Mouse (Mus musculus): ENCODE measurements around the gene Mrpl28. TPM values are rescaled to one million over a fixed set of nuclear protein-coding genes. Genes with fewer than 3 reads are reported as not detected.

Gene Mrpl28
- polyA plus RNA-seq, 1 experiment = 145 TPM

GRCm38 (mm10) chr17:26115205-26115898 is 7.9 kb upstream of the Mrpl28 start:
- TF ChIP-seq USF1 (IDR thresholded peaks at IDR 0.05; ENCODE audit: low read depth) = no peak
- TF ChIP-seq REST (IDR thresholded peaks at IDR 0.05; ENCODE audit: insufficient read depth, insufficient read length) = no peak
- no peak for TF ChIP-seq MYOG (IDR thresholded peaks at IDR 0.05; ENCODE audit: control insufficient read depth in 1 of 3, insufficient read depth in 1 of 3, insufficient read length in 2 of 3, low read depth in 2 of 3)
- no peak for TF ChIP-seq CEBPB (IDR thresholded peaks at IDR 0.05; ENCODE audit: insufficient read depth, poor library complexity, severe bottlenecking)
- no peak for TF ChIP-seq MAX (IDR thresholded peaks at IDR 0.05; ENCODE audit: low read depth)
- no peak for TF ChIP-seq TCF3 (IDR thresholded peaks at IDR 0.05; ENCODE audit: insufficient read length, low read depth)
- H3K27me3 ChIP-seq (ENCODE audit: control insufficient read depth, insufficient read depth, insufficient read length) = peaks cover 57% of the 10 kb centered on the region
- H3ac ChIP-seq (ENCODE audit: control insufficient read depth, insufficient read length) = no peak overlapping the region
- H3K4me3 ChIP-seq = no peak overlapping the region
- H3K79me2 ChIP-seq (ENCODE audit: control insufficient read depth, insufficient read depth) = no peaks in the 10 kb centered on the region
- H3K4me2 ChIP-seq (ENCODE audit: low read depth) = no peak overlapping the region
- H3K36me3 ChIP-seq (ENCODE audit: control insufficient read depth, insufficient read depth) = no peaks in the 10 kb centered on the region

- H3K4me3 ChIP-seq = no peak overlapping the region
- peaks cover 52% of the 10 kb centered on the region for H3K27me3 ChIP-seq (ENCODE audit: control insufficient read depth, insufficient read depth, insufficient read length)
- H3K4me2 ChIP-seq (ENCODE audit: low read depth) = no peak overlapping the region
- no peak overlapping the region for H3ac ChIP-seq (ENCODE audit: control insufficient read depth, insufficient read length)
- TF ChIP-seq E2F4 (IDR thresholded peaks at IDR 0.05; ENCODE audit: insufficient read depth) = no peak
- no peak for TF ChIP-seq USF1 (IDR thresholded peaks at IDR 0.05; ENCODE audit: low read depth)
- no peak for TF ChIP-seq MYOD1 (IDR thresholded peaks at IDR 0.05; ENCODE audit: control insufficient read depth in 1 of 3, insufficient read length in 2 of 3, low read depth in 2 of 3)
- TF ChIP-seq MAX (IDR thresholded peaks at IDR 0.05; ENCODE audit: low read depth) = no peak
- TF ChIP-seq POLR2A (IDR thresholded peaks at IDR 0.05; ENCODE audit: insufficient read length, low read depth) = no peak
- TF ChIP-seq SRF (IDR thresholded peaks at IDR 0.05; ENCODE audit: control insufficient read depth, insufficient read length, low read depth) = no peak
- TF ChIP-seq POLR2AphosphoS2 (IDR thresholded peaks at IDR 0.05; ENCODE audit: insufficient read length, low read depth) = no peak
- TF ChIP-seq CEBPB (IDR thresholded peaks at IDR 0.05; ENCODE audit: insufficient read depth, poor library complexity, severe bottlenecking) = no peak
- no peak for TF ChIP-seq REST (IDR thresholded peaks at IDR 0.05; ENCODE audit: insufficient read depth, insufficient read length)
- no peak for TF ChIP-seq MYOG (IDR thresholded peaks at IDR 0.05; ENCODE audit: control insufficient read depth in 1 of 3, insufficient read depth in 1 of 3, insufficient read length in 2 of 3, low read depth in 2 of 3)
- no peaks in the 10 kb centered on the region for H3K79me2 ChIP-seq (ENCODE audit: control insufficient read depth, insufficient read depth)
- H3K36me3 ChIP-seq (ENCODE audit: control insufficient read depth, insufficient read depth) = no peaks in the 10 kb centered on the region
Measured at GRCm38 (mm10) chr17:26115956-26116487, 7.3 kb upstream of the Mrpl28 start.

GRCm38 (mm10) chr17:26116503-26117258 is 6.6 kb upstream of the Mrpl28 start:
- Histone ChIP-seq H3K27me3 (ENCODE audit: control insufficient read depth, insufficient read depth, insufficient read length) (peaks cover 49% of the 10 kb centered on the region), H3K79me2 (ENCODE audit: control insufficient read depth, insufficient read depth) (no peaks in the 10 kb centered on the region), H3ac (ENCODE audit: control insufficient read depth, insufficient read length) (no peak overlapping the region), H3K4me2 (ENCODE audit: low read depth) (no peak overlapping the region), H3K4me3 (no peak overlapping the region), H3K36me3 (ENCODE audit: control insufficient read depth, insufficient read depth) (no peaks in the 10 kb centered on the region)
- no peak for TF ChIP-seq REST (IDR thresholded peaks at IDR 0.05; ENCODE audit: insufficient read depth, insufficient read length)
- no peak for TF ChIP-seq TCF12 (IDR thresholded peaks at IDR 0.05; ENCODE audit: insufficient read depth, poor library complexity, severe bottlenecking)
- no peak for TF ChIP-seq POLR2A (IDR thresholded peaks at IDR 0.05; ENCODE audit: insufficient read length, low read depth)
- TF ChIP-seq TCF3 (IDR thresholded peaks at IDR 0.05; ENCODE audit: insufficient read length, low read depth) = no peak
- no peak for TF ChIP-seq E2F4 (IDR thresholded peaks at IDR 0.05; ENCODE audit: insufficient read depth)
- no peak for TF ChIP-seq MYOG (IDR thresholded peaks at IDR 0.05; ENCODE audit: control insufficient read depth in 1 of 3, insufficient read depth in 1 of 3, insufficient read length in 2 of 3, low read depth in 2 of 3)
- no peak for TF ChIP-seq MYOD1 (IDR thresholded peaks at IDR 0.05; ENCODE audit: control insufficient read depth in 1 of 3, insufficient read length in 2 of 3, low read depth in 2 of 3)
- no peak for TF ChIP-seq USF1 (IDR thresholded peaks at IDR 0.05; ENCODE audit: low read depth)
- no peak for TF ChIP-seq POLR2AphosphoS2 (IDR thresholded peaks at IDR 0.05; ENCODE audit: insufficient read length, low read depth)
- TF ChIP-seq SRF (IDR thresholded peaks at IDR 0.05; ENCODE audit: control insufficient read depth, insufficient read length, low read depth) = no peak
- TF ChIP-seq CEBPB (IDR thresholded peaks at IDR 0.05; ENCODE audit: insufficient read depth, poor library complexity, severe bottlenecking) = no peak
- no peak for TF ChIP-seq MAX (IDR thresholded peaks at IDR 0.05; ENCODE audit: low read depth)

GRCm38 (mm10) chr17:26119766-26120710 is 3.3 kb upstream of the Mrpl28 start:
- H3K27me3 ChIP-seq (ENCODE audit: control insufficient read depth, insufficient read depth, insufficient read length) = peaks cover 36% of the 10 kb centered on the region
- peak overlapping the region; percentile 54 for H3K4me2 ChIP-seq (ENCODE audit: low read depth)
- no peak for TF ChIP-seq REST (IDR thresholded peaks at IDR 0.05; ENCODE audit: insufficient read depth, insufficient read length)
- peak; percentile 24 for TF ChIP-seq POLR2A (IDR thresholded peaks at IDR 0.05; ENCODE audit: insufficient read length, low read depth)
- peak; percentile 17 for TF ChIP-seq MAX (IDR thresholded peaks at IDR 0.05; ENCODE audit: low read depth)
- no peak for TF ChIP-seq TCF12 (IDR thresholded peaks at IDR 0.05; ENCODE audit: insufficient read depth, poor library complexity, severe bottlenecking)
- TF ChIP-seq MYOG (IDR thresholded peaks at IDR 0.05; ENCODE audit: control insufficient read depth in 1 of 3, insufficient read depth in 1 of 3, insufficient read length in 2 of 3, low read depth in 2 of 3) = peak in 1 of 3 experiments; percentile 19
- TF ChIP-seq TCF3 (IDR thresholded peaks at IDR 0.05; ENCODE audit: insufficient read length, low read depth) = no peak
- TF ChIP-seq MYOD1 (IDR thresholded peaks at IDR 0.05; ENCODE audit: control insufficient read depth in 1 of 3, insufficient read length in 2 of 3, low read depth in 2 of 3) = no peak
- TF ChIP-seq POLR2AphosphoS2 (IDR thresholded peaks at IDR 0.05; ENCODE audit: insufficient read length, low read depth) = no peak
- TF ChIP-seq E2F4 (IDR thresholded peaks at IDR 0.05; ENCODE audit: insufficient read depth) = no peak
- TF ChIP-seq SRF (IDR thresholded peaks at IDR 0.05; ENCODE audit: control insufficient read depth, insufficient read length, low read depth) = no peak
- TF ChIP-seq CEBPB (IDR thresholded peaks at IDR 0.05; ENCODE audit: insufficient read depth, poor library complexity, severe bottlenecking) = no peak
- TF ChIP-seq USF1 (IDR thresholded peaks at IDR 0.05; ENCODE audit: low read depth) = no peak

More at GRCm38 (mm10) chr17:26119766-26120710, 3.3 kb upstream of the Mrpl28 start:
- Histone ChIP-seq H3K36me3 (ENCODE audit: control insufficient read depth, insufficient read depth) (no peaks in the 10 kb centered on the region), H3K79me2 (ENCODE audit: control insufficient read depth, insufficient read depth) (peaks cover 15% of the 10 kb centered on the region), H3ac (ENCODE audit: control insufficient read depth, insufficient read length) (no peak overlapping the region), H3K4me3 (peak overlapping the region; percentile 2)

Data from myocyte (in vitro differentiated cells).